In genomic region chr14:121648581-121649060, GRCm38 (mm10) we compare ENCODE assay signal across 8 mouse cellular contexts.
DNase-seq lines count a peak whose midpoint lies in the region; ATAC-seq and TF ChIP-seq lines count a peak whose summit lies in the region.

No protein-coding gene starts in this region.

- 27% methylated on average over 9 of the region's 9 CpGs for WGBS in heart, embryonic 13.5 days
- 25% methylated on average over 9 of the region's 9 CpGs for WGBS in kidney, postnatal 0 days

- 0 out of 2 replicates have a peak, but pooled peaks cover 4% of the 10 kb centered on the region for H3K36me3 ChIP-seq in heart, embryonic 13.5 days
- H3K36me3 ChIP-seq in kidney, postnatal 0 days (ENCODE audit: insufficient read depth, low read length), result peaks cover 15% of the 10 kb centered on the region; the same call in 1 of the 2 replicates

- H3K4me1 ChIP-seq in heart, embryonic 13.5 days, result peaks cover 42% of the 10 kb centered on the region
- H3K4me1 ChIP-seq in kidney, postnatal 0 days (replicated peaks; ENCODE audit: insufficient read depth, low read length), result no peaks in the 10 kb centered on the region; the same call in none of the 2 replicates

- H3K27ac ChIP-seq in heart, embryonic 13.5 days (replicated peaks), result peak overlapping the region; percentile 70
- H3K27ac ChIP-seq in kidney, postnatal 0 days, result peak overlapping the region; percentile 26

- intact Hi-C loops in gastrocnemius, postnatal 14 days (cut with DNase I; ENCODE audit: low total_unique reads), result no loop called here

- H3K9ac ChIP-seq in heart, embryonic 13.5 days, result no peak overlapping the region
- no peak overlapping the region for H3K9ac ChIP-seq in kidney, postnatal 0 days (ENCODE audit: low read depth, low read length)

- TF ChIP-seq CTCF in kidney, postnatal 0 days (IDR thresholded peaks at IDR 0.05; ENCODE audit: low read depth), result no peak

- no peaks in the 10 kb centered on the region for H3K27me3 ChIP-seq in heart, embryonic 13.5 days (replicated peaks)
- H3K27me3 ChIP-seq in kidney, postnatal 0 days (ENCODE audit: insufficient read depth, low read length), result no peaks in the 10 kb centered on the region

- no peak overlapping the region for H3K4me2 ChIP-seq in heart, embryonic 13.5 days
- H3K4me2 ChIP-seq in kidney, postnatal 0 days (ENCODE audit: low read length), result no peak overlapping the region

- peak; percentile 34 for DNase-seq in gastrocnemius, postnatal 14 days
- DNase-seq in gastrocnemius, postnatal 10 days, result no peak
- peak; percentile 74 for DNase-seq in kidney, postnatal 0 days (ENCODE audit: low spot score)
- no peak for DNase-seq in urinary bladder, postnatal 14 days (ENCODE audit: low spot score)
- DNase-seq in MN1 (ENCODE audit: low spot score) (no peak), adipocyte (ENCODE audit: low spot score) (no peak)

- ATAC-seq in heart, embryonic 13.5 days (ENCODE audit: extremely low read depth, insufficient number of reproducible peaks, low FRiP score, low TSS enrichment), result no peak
- ATAC-seq in kidney, postnatal 0 days (replicated peaks; ENCODE audit: low FRiP score, low read depth), result peak; percentile 62; the same call in 1 of the 2 replicates
- ATAC-seq in megakaryocyte progenitor cell, adult 5-6 weeks (replicated peaks; ENCODE audit: poor library complexity), result peak; percentile 57

- no peak overlapping the region for H3K4me3 ChIP-seq in heart, embryonic 13.5 days
- H3K4me3 ChIP-seq in kidney, postnatal 0 days (replicated peaks; ENCODE audit: low read depth, low read length), result no peak overlapping the region

- no peaks in the 10 kb centered on the region for H3K9me3 ChIP-seq in heart, embryonic 13.5 days
- H3K9me3 ChIP-seq in kidney, postnatal 0 days (replicated peaks; ENCODE audit: low read length), result no peaks in the 10 kb centered on the region

Comparison
In these comparisons a context has a peak if more than half of its experiments do, and no peak if none do; other contexts are left out.
1. DNase-seq: peak in gastrocnemius, postnatal 14 days (single experiment) and kidney, postnatal 0 days (single experiment); none in gastrocnemius, postnatal 10 days (single experiment), urinary bladder, postnatal 14 days (single experiment), MN1 (single experiment) and adipocyte (single experiment).